Mouse (Mus musculus) liver, embryonic 16.5 days (tissue): ENCODE data around the gene Gm10097. TPM values are rescaled to one million over a fixed set of nuclear protein-coding genes. Genes with fewer than 3 reads are reported as not detected.
A peak's percentile ranks its signal among the peaks of the same experiment; 100 is the strongest.

Experiments used
- ATAC-seq: fragments of 200-750 bp; cut with Nextera tagmentation; 2 replicates; pipeline ENCODE4 v1.8.0; 2017; ENCODE audit warnings: low read depth, mild to moderate bottlenecking, moderate number of reproducible peaks, moderate library complexity
- H3K27ac ChIP-seq: fragments of 300-500 bp; sonication (generic); 2 replicates; pipeline ENCODE4 v1.5.1; 2014; ENCODE audit warnings: mild to moderate bottlenecking, low read length
- H3K27me3 ChIP-seq: fragments of 300-500 bp; sonication (generic); 2 replicates; pipeline ENCODE4 v1.6.1; 2014; ENCODE audit warnings: low read depth, low read length, mixed read lengths; ENCODE audit not compliant: control insufficient read depth, insufficient read depth
- H3K36me3 ChIP-seq: fragments of 300-500 bp; sonication (generic); 2 replicates; pipeline ENCODE4 v1.6.1; 2014; ENCODE audit warnings: mild to moderate bottlenecking; ENCODE audit not compliant: control insufficient read depth, insufficient read depth
- H3K4me1 ChIP-seq: fragments of 300-500 bp; sonication (generic); 2 replicates; pipeline ENCODE4 v1.6.1; 2014; ENCODE audit warnings: low read depth, low read length, mixed read lengths; ENCODE audit not compliant: control insufficient read depth
- H3K4me2 ChIP-seq: fragments of 300-500 bp; sonication (generic); 2 replicates; pipeline ENCODE4 v1.6.1; 2014; ENCODE audit warnings: low read depth, low read length, mixed read lengths
- H3K4me3 ChIP-seq: fragments of 300-500 bp; sonication (generic); 2 replicates; pipeline ENCODE4 v1.5.1; 2014; ENCODE audit warnings: low read depth, mild to moderate bottlenecking, low read length
- H3K9ac ChIP-seq: fragments of 300-500 bp; sonication (generic); 2 replicates; pipeline ENCODE4 v1.6.1; 2014; ENCODE audit warnings: low read depth, low read length
- H3K9me3 ChIP-seq: fragments of 300-500 bp; sonication (generic); replicated peaks from 2 replicates; pipeline ENCODE4 v1.6.1; 2016; ENCODE audit warnings: low read length; ENCODE audit not compliant: control insufficient read depth
- WGBS: fragments of 180-500 bp; shearing (Covaris S2); extraction: QIAGEN DNeasy Blood & Tissue Kit; methylation state at CpG from one replicate; pipeline ENCODE4 v1.1.7; 2014; ENCODE audit not compliant: insufficient replicate concordance; 5-methylcytosine and 5-hydroxymethylcytosine counted together
- polyA plus RNA-seq: library from polyadenylated mRNA; unstranded; fragments of >200 nt; fragmentation: Nextera tagmentation; extraction: Ambion mirVana; gene quantifications from 2 replicates; pipeline ENCODE4 v1.2.1, GENCODE M21; 2015

The Gm10097 gene
- polyA plus RNA-seq, 1 experiment from 2014 or later: 0.09 TPM

- Histone ChIP-seq H3K9me3 (no peaks in the 10 kb centered on the region), H3K27me3 (no peaks in the 10 kb centered on the region), H3K4me3 (no peak overlapping the region), H3K4me2 (no peak overlapping the region), H3K4me1 (no peaks in the 10 kb centered on the region), H3K27ac (no peak overlapping the region), H3K9ac (no peak overlapping the region), H3K36me3 (no peaks in the 10 kb centered on the region)
- ATAC-seq: no peak
- WGBS: 80% methylated on average over 3 of the region's 3 CpGs
Measured at GRCm38 (mm10) chr10:5070941-5071231, 1.9 kb downstream of the Gm10097 start.

- no peak overlapping the region for H3K4me3 ChIP-seq
- H3K9me3 ChIP-seq: no peaks in the 10 kb centered on the region
- no peak for ATAC-seq
- WGBS: 69% methylated on average over 8 of the region's 8 CpGs
- H3K36me3 ChIP-seq: no peaks in the 10 kb centered on the region
- no peaks in the 10 kb centered on the region for H3K4me1 ChIP-seq
- no peak overlapping the region for H3K9ac ChIP-seq
- no peak overlapping the region for H3K4me2 ChIP-seq
- H3K27ac ChIP-seq: no peak overlapping the region
- no peaks in the 10 kb centered on the region for H3K27me3 ChIP-seq
Measured at GRCm38 (mm10) chr10:5072054-5072453, 3.1 kb downstream of the Gm10097 start.

GRCm38 (mm10) chr10:5075724-5076123 lies 6.7 kb downstream of the Gm10097 start:
- Histone ChIP-seq H3K27ac (no peak overlapping the region), H3K4me3 (no peak overlapping the region), H3K9ac (no peak overlapping the region), H3K36me3 (no peaks in the 10 kb centered on the region), H3K4me1 (no peaks in the 10 kb centered on the region), H3K4me2 (no peak overlapping the region), H3K9me3 (no peaks in the 10 kb centered on the region), H3K27me3 (no peaks in the 10 kb centered on the region)
- ATAC-seq: no peak
- 74% methylated on average over 7 of the region's 7 CpGs for WGBS

GRCm38 (mm10) chr10:5079945-5080468 lies 11.0 kb downstream of the Gm10097 start:
- H3K9me3 ChIP-seq: no peaks in the 10 kb centered on the region
- no peaks in the 10 kb centered on the region for H3K27me3 ChIP-seq
- no peak overlapping the region for H3K4me2 ChIP-seq
- no peak overlapping the region for H3K27ac ChIP-seq
- WGBS: 38% methylated on average over 9 of the region's 9 CpGs
- peak; percentile 24; the same call in 1 of the 2 replicates for ATAC-seq
- H3K36me3 ChIP-seq: no peaks in the 10 kb centered on the region
- H3K4me1 ChIP-seq: no peaks in the 10 kb centered on the region
- H3K4me3 ChIP-seq: no peak overlapping the region
- H3K9ac ChIP-seq: no peak overlapping the region

- no peak overlapping the region for H3K27ac ChIP-seq
- no peaks in the 10 kb centered on the region for H3K4me1 ChIP-seq
- no peak overlapping the region for H3K9ac ChIP-seq
- H3K27me3 ChIP-seq: no peaks in the 10 kb centered on the region
- 70% methylated on average over 6 of the region's 6 CpGs for WGBS
- ATAC-seq: no peak
- peaks cover 2% of the 10 kb centered on the region; the same call in 1 of the 2 replicates for H3K36me3 ChIP-seq
- no peak overlapping the region for H3K4me2 ChIP-seq
- no peak overlapping the region for H3K4me3 ChIP-seq
- H3K9me3 ChIP-seq: no peaks in the 10 kb centered on the region
Measured at GRCm38 (mm10) chr10:5083716-5084115, 14.7 kb downstream of the Gm10097 start.

- Histone ChIP-seq H3K9ac (no peak overlapping the region), H3K9me3 (no peaks in the 10 kb centered on the region), H3K27ac (no peak overlapping the region), H3K4me1 (no peaks in the 10 kb centered on the region), H3K4me2 (no peak overlapping the region), H3K27me3 (no peaks in the 10 kb centered on the region), H3K36me3 (peaks cover 2% of the 10 kb centered on the region; the same call in 1 of the 2 replicates), H3K4me3 (no peak overlapping the region)
- WGBS: 70% methylated on average over 5 of the region's 5 CpGs
- ATAC-seq: no peak
Measured at GRCm38 (mm10) chr10:5085792-5086191, 16.8 kb downstream of the Gm10097 start.

- Histone ChIP-seq H3K27me3 (no peaks in the 10 kb centered on the region), H3K4me3 (no peak overlapping the region), H3K9ac (no peak overlapping the region), H3K27ac (no peak overlapping the region), H3K4me2 (no peak overlapping the region), H3K9me3 (no peaks in the 10 kb centered on the region), H3K36me3 (peaks cover 2% of the 10 kb centered on the region; the same call in 1 of the 2 replicates), H3K4me1 (no peaks in the 10 kb centered on the region)
- 84% methylated on average over 6 of the region's 6 CpGs for WGBS
- no peak for ATAC-seq
Measured at GRCm38 (mm10) chr10:5086329-5086728, 17.3 kb downstream of the Gm10097 start.

GRCm38 (mm10) chr10:5087336-5087735 lies 18.3 kb downstream of the Gm10097 start:
- no peaks in the 10 kb centered on the region for H3K4me1 ChIP-seq
- H3K27me3 ChIP-seq: no peaks in the 10 kb centered on the region
- H3K27ac ChIP-seq: no peak overlapping the region
- no peak overlapping the region for H3K4me2 ChIP-seq
- peaks cover 2% of the 10 kb centered on the region; the same call in 1 of the 2 replicates for H3K36me3 ChIP-seq
- no peak overlapping the region for H3K9ac ChIP-seq
- 72% methylated on average over 7 of the region's 7 CpGs for WGBS
- H3K4me3 ChIP-seq: no peak overlapping the region
- no peaks in the 10 kb centered on the region for H3K9me3 ChIP-seq
- no peak for ATAC-seq

GRCm38 (mm10) chr10:5089133-5089532 lies 20.1 kb downstream of the Gm10097 start:
- H3K4me3 ChIP-seq: no peak overlapping the region
- no peak overlapping the region for H3K27ac ChIP-seq
- no peak for ATAC-seq
- no peaks in the 10 kb centered on the region for H3K9me3 ChIP-seq
- H3K9ac ChIP-seq: no peak overlapping the region
- H3K4me1 ChIP-seq: no peaks in the 10 kb centered on the region
- WGBS: 88% methylated on average over 4 of the region's 4 CpGs
- H3K27me3 ChIP-seq: no peaks in the 10 kb centered on the region
- no peak overlapping the region for H3K4me2 ChIP-seq
- H3K36me3 ChIP-seq: peaks cover 2% of the 10 kb centered on the region; the same call in 1 of the 2 replicates
